Mouse (Mus musculus) ovary, postnatal 14 days (tissue): ENCODE data around the gene Sec24a.
A peak's percentile ranks its signal among the peaks of the same experiment; 100 is the strongest.
"Not testable (repeated sequence)": the region's sequence is repeated elsewhere in the genome, so short reads cannot be mapped to it uniquely, and the experiment has no call there.

ENCODE experiments used
- DNase-seq: peaks from one replicate; pipeline ENCODE4 v3.0.0; 2022; ENCODE audit warnings: low spot score

The Sec24a gene

GRCm38 (mm10) chr11:51759941-51760657 lies 3.3 kb downstream of the Sec24a start:
- DNase-seq, result no peak

DNA sequence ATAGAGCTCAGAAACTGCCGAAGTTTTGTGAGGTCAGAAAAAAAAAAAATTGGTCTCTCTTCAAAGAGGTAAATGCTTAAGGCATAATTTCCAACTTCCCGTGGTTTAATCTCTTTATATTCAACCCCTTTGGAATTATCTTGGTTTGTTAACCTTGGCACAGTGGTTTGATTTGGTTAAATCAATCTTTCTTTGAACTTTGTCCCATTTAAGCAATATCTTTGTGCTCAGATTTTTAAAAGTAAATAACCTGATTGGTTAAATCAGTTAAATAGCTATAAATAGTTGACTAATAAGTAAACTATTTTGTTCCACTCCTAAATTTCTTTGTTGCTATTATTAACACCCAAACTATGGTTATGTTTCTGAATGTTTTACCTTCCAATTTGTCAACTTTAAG lies 4.2 kb downstream of the Sec24a start:
- no peak for DNase-seq

DNA sequence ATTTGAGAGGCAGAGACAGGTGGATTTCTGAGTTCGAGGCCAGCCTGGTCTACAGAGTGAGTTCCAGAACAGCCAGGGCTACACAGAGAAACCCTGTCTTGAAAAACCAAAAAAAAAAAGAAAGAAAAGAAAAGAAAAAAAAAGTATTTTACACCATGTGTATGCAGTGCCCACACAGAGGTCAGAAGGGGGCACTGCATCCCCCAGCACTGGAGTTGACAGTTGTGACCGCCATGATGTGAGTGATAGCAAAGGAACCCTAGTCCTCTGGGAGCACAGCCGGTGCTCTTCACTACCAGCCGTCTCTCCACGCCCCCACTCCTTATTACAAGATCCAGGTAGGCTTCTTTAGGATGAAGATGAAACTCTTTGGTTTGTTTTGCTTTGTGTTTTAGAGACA lies 5.2 kb downstream of the Sec24a start:
- DNase-seq, result not testable (repeated sequence)

- DNase-seq, result no peak
Measured at GRCm38 (mm10) chr11:51757625-51758024, 5.8 kb downstream of the Sec24a start.

DNA sequence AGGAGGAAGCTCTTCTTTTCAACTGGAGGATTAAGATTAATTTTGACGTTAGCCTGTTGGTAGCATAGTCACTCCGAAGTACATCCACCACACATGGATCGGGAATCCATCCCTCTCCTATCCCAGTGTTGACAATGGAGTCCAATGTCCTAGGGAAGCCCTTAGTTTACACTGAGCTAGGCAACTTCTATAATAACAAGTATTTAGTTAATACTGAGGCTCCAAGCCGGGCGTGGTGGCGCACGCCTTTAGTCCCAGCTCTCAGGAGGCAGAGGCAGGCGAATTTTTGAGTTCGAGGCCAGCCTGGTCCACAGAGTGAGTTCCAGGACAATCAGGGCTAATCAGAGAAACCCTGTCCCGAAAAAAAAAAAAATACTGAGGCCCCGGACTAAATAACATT lies 6.4 kb downstream of the Sec24a start:
- no peak for DNase-seq

DNA sequence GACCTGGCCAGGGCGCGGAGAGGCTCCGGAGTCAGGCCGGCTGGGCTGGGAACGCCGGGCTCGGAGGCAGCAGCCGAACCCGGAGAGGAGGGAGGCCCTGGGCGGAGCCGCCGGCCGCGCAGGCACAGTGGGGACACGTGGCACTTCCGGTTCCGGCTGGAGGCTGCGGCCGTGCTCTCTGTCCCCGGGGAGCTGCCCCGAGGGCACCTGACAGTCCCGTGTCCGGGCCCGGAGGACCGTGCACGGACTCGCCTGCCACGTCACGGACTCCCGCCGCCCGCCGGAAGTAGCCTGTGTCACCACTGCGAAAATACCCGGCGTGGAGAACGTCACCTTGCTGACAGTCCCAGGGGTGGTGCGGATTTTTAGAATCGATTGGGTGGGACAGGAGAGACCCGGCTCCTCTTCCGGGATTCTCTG lies 7.1 kb downstream of the Sec24a start:
- peak; percentile 86 for DNase-seq

- DNase-seq, result no peak
Measured at GRCm38 (mm10) chr11:51755621-51756311, 7.7 kb downstream of the Sec24a start.

- DNase-seq, result not testable (repeated sequence)
Measured at GRCm38 (mm10) chr11:51751623-51752225, 11.7 kb downstream of the Sec24a start.

DNA sequence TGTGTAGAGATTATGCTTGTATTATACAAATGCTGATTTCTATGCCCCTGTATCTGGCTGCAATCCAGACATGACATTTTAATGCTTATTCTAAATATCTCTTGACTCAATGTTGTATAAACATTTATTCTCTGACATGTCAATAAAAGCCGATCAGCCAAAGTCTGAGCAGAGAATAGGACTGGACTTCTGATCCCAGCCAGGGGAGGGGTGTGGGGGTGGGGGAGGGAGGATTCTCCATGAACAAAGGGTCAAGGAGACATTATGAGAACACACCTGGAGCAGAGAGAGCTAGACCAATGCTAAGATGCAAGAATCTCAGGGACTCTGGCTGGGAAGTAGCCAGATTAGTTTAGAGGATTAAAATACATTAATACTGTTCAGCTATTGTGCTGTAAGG lies 17.3 kb downstream of the Sec24a start:
- DNase-seq, result no peak

DNA sequence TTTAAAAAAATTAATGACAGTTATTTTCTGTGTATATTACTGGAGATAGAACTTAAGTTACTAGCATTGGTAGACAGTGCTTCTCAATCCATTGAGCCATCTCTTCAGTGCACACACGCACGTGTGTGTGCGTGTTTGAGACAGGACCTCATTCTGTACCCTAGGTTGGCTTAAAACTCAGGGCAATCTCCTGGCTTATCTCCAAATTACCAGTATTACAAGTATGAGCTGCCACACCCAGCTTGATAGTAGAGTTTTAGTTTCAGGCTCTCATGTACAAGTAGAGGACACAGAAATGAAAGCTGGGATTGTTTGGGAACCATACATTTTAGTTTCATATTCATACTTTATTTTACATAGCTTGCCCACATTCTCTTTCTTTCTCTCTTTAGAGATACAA lies 22.7 kb downstream of the Sec24a start:
- no peak for DNase-seq

DNA sequence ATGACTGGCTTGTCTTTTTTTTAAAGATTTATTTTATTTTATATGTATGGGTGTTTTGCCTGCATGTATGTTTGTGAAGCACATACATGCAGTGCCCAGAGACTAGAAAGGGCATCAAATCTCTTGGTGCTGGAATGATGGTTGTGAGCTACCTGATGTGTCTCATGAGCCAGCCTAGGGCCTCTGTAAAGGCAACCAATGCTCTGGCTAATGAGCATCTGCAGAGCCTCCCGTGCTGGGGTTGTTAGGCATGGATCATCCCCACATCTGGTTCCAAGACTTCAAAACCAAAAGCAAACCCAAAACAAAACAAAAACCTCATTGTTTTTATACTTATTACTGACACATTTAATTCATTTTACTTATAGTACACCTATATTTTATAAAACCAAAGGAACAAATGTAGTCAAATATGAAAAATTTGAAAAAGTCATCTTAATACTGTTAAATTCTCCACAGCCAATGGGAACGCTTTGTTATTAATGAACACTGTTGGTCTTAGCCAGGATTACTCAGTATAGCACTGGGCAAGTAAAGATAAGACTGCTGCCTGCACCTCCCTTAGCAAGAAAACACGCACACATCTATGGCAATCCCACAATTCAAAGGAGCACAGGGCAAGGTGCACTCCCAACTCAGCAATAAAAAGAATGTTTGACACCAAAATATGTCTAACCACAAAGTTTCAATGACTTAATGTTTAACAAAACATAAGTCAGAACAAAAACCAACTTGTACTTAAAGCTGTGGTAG lies 24.6 kb downstream of the Sec24a start:
- no peak for DNase-seq

DNA sequence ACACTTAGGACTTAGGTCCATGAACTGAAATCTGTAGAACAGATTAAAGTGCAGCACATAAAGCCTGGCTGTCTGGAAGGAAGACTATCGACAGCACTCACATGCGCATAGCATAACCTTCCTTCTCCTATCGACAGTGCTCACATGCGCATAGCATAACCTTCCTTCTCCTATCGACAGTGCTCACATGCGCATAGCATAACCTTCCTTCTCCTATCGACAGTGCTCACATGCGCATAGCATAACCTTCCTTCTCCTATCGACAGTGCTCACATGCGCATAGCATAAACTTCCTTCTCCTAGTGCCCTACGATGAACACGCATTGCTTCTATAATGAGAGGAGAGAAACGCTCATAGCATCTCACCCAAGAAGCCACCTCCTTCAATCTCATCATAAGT lies 29.2 kb downstream of the Sec24a start:
- DNase-seq, result not testable (repeated sequence)

DNA sequence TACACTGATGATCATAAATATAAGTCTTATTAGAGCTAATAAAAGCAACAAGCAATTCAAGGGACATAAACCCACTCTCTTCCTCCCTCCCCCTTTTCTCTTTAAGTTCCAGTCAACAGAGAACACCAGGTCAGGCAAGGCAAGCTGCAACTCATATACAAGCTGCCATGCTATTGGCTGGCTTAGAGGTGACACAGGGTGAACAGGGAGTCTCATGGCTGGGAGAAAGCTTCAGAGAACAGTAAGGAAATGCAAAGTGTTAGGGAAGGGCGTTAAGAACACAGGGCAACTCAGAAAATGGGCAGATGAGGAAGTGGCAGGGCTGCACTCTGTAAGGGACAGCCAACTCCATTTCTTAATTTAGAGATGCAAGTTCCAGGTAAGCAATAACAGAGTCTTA lies 30.6 kb downstream of the Sec24a start:
- no peak for DNase-seq

DNA sequence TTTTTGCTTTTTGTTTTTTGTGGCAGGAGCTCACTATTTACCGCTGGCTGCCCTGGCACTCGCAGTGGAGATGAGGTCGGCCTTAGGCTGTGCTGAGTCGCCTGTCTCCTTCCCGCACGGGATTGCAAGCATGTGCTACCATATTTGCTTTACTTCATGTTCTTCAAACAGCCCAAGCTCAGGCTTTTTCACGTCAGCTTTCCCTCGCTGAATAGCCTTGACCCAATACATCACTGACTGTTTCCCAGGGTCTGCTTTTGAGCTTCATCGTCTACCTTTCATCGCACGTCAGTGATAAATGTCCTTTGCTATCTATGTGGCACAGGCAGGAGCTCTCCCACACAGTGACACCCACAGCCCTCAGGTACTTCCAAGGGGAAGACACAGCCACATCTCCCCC lies 42.4 kb downstream of the Sec24a start:
- DNase-seq, result no peak

DNA sequence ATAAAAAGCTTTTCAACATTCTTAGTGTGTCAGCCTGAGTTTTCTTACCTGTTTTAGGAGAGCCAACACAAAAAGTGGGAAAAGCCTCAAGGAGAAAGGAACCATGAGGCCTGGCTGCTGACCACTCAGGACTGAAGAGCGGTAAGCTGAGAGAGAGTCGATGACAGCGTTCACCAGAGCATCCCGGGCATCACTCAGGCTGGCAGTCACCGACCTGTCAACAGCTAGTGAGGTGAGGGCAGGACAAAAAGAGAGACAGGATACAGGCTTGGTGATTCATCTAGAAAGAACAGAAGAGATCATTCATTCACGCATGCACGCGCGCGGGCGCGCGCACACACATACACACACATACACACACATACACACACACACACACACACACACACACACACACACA lies 56.4 kb downstream of the Sec24a start:
- no peak for DNase-seq

- no peak for DNase-seq
Measured at GRCm38 (mm10) chr11:51706451-51706850, 57.0 kb downstream of the Sec24a start.

DNA sequence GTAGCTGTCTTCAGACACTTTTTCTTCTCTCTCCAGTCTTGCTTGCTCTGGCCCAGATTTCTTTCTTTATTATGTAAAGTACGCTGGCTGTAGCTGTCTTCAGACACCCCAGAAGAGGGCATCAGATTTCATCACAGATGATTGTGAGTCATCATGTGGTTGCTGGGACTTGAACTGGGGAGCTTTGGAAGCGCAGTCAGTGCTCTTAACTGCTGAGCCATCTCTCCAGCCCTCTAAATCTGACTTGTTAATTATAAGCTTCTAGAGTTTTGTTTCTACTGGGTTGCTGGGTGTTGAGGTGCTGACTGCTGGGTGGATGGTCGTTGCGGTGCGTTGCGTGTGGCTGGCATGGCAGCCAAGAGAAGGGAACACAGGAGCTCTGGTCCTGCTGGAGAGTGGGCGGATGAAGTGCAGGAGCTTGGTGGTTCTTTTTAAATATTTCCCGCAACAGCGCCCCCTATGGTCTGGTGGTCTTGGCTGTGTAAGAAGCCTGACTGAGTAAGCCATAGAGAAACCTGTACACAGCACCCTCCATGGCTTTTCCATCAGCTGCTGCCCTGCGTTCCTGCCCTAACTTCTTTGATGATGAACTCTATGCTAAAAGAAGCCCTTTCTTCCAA lies 59.9 kb downstream of the Sec24a start:
- DNase-seq, result no peak

GRCm38 (mm10) chr11:51702831-51703230 lies 60.6 kb downstream of the Sec24a start:
- DNase-seq, result no peak

DNA sequence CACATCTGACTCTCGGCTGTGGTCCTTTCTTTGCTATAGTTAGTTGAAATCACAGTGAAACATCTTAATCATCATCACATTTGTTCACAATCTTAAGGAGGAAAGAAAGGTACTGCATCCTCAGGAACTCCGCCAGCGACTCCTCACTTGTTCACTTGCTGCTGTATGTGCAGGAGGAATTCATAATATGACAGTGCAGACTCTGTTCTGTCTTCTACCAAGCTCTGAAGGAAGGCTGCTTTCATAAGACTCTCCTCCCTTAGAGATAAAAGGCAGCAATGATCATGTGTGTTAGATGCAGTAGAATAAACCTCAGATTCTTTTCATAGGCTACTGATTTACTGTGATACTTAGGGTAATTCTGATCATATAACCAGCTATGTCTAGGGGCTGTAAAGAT lies 68.5 kb downstream of the Sec24a start:
- no peak for DNase-seq

DNA sequence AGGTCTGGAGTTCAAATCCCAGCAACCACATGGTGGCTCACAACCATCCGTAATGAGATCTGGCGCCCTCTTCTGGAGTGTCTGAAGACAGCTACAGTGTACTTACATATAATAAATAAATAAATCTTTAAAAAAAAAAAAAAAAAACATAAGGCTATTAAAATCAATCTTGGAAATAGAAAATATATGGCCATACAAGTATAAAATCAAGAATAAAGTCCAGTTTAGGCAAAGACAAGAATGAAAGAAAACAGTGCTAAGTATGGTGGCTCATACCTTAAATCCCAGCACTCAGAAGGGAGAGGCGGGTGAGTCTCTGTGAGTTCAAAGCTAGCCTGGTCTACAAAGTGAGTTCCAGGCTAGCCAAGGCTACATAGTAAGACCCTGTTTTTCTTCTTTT lies 72.8 kb downstream of the Sec24a start:
- not testable (repeated sequence) for DNase-seq

GRCm38 (mm10) chr11:51689343-51689742 lies 74.1 kb downstream of the Sec24a start:
- no peak for DNase-seq
